Mouse (Mus musculus) R1 (cell line): Measurements from ENCODE around the gene Dcaf12.

Source experiments
- DNase-seq: peaks from one replicate; pipeline ENCODE4 v3.0.0-alpha.2; 2018; ENCODE audit warnings: low read depth, low spot score

The Dcaf12 gene

DNA sequence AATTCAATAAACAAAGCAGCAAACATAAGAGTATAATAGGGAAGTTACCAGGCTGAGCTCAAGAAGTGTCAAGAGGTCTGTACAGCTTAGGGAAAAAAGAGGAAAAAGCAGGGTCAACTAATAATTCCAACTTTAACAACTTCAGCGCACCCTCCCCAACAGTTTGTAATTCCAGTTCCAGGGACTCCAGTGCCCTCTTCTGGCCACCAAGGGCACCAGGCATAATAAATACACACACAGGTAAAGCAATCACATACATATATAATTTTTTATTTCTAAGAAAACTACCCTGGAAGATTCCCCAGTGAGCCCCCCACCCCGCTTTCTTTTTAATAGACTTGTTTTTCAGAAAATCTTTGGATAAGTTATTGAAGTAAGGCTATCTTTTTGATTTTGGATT, 69.3 kb downstream of the Dcaf12 start:
- DNase-seq: peak; percentile 39
